Mouse (Mus musculus) lung, adult 18-20 months (tissue): ENCODE results near the gene C2cd4c.

Source experiments
- DNase-seq, 2 experiments: peaks; one replicate each; pipeline ENCODE4 v3.0.0; 2022; ENCODE audit warnings: mixed read lengths in 2 of 2

C2cd4c gene

GRCm38 (mm10) chr10:79612192-79613135, 1.4 kb downstream of the C2cd4c start:
- no peak for DNase-seq

DNA sequence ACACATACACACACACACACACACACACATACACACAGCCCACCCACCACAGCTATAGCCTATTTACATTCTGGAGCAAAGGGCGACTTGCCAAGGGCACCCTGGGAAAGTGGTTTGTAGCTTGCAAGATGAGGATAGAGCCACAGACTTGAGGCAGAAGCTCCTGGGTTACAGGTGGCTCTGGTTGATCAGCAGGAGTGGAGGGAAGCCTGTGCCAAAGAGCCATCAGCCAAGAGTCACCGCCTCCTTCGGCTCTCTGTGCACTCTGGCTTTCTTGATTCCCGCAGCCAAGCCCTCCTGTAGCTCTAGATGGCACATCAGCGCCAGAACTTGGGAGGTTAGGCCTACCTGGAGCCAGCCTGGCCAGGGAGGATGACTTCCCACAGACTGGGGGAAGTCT, 2.5 kb downstream of the C2cd4c start:
- no peak for DNase-seq

DNA sequence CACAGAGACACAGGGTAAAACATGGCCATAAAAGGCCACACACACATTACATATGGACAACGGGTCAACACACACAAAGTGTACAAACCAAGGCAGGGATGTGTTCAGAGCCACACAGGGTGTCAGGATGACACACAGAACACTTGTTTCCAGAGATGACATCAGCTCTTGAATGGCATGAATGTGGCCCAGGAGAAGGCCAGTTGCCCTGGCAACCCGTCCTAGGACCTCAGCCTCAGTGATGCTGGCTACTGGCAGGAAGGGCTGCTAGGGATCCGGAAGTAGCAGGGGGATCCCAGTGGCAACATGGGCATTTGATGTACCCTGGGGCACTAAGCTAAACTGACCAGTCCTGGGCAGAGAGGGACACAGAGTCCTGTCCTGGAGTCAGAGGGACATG, 4.5 kb downstream of the C2cd4c start:
- DNase-seq: no peak

GRCm38 (mm10) chr10:79607892-79608291, 5.9 kb downstream of the C2cd4c start:
- DNase-seq: no peak

GRCm38 (mm10) chr10:79606537-79606936, 7.3 kb downstream of the C2cd4c start:
- no peak for DNase-seq

DNA sequence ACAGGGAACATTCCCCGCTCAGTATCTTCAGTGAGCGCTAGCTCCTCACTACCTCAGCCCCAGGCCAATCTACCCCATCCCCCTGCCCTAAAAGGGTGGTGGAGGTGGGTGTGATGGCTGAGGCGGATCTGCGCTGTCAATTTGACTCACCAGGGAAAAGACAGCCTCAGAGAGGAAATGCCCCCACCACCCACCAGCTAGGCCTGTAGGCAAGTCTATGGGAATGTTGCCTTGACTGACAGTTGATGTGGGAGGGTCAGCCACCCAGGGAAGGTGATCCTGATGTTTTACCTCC, 15.9 kb downstream of the C2cd4c start:
- no peak for DNase-seq

GRCm38 (mm10) chr10:79597051-79597935, 16.5 kb downstream of the C2cd4c start:
- no peak for DNase-seq

DNA sequence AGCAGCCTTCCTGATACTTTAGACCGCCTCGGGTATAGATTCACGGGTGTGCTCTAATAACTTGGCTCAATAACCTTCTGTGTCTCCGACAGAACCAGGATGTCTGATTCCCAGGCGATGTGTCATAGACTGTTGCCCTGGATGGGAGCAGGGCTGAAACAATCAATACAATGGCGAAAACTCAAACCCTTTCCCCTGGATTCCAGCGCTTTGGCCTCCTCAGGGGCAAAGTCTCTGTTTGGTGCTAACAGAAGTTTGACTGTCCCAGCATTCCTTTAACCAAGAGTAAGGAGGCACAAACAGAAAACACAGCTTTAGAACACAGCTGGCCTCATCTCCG, 18.3 kb downstream of the C2cd4c start:
- no peak for DNase-seq

DNA sequence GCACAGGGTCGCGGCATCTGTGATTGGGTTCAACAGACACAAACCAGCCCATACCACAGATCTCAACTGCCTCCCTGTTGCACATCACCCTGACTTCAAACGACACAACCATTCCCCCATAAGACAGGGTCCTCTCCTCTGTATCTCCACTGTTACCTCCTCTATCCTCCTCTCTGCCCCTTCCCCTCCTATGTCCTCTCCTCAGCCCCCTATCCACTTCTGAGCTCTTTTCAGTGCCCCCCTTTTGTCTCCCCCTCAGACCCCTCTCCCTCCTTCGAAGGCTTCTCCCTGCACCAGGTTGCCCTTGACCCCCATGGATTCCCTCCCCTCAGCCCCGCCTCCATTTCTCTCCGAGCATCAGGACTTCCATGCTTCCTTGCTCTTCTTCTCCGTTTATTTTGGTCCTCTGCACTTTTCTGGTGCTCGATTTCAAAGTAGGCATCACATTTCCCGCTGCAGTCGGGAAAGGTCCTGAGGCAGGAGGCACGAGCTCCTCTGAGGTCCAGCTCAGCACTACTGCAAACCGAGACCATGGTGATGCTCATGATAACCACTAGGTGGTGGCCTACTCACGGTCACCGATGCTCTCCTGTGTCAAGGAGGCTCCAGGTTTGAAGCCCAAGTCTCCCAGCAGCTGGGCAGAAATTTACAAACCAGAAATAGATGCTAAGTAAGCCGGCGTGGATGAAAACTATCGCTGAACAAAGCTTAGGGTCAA, 18.8 kb downstream of the C2cd4c start:
- peak; percentile 26 to 34 for DNase-seq

- no peak for DNase-seq
Observed at GRCm38 (mm10) chr10:79594111-79594510, 19.7 kb downstream of the C2cd4c start.

DNA sequence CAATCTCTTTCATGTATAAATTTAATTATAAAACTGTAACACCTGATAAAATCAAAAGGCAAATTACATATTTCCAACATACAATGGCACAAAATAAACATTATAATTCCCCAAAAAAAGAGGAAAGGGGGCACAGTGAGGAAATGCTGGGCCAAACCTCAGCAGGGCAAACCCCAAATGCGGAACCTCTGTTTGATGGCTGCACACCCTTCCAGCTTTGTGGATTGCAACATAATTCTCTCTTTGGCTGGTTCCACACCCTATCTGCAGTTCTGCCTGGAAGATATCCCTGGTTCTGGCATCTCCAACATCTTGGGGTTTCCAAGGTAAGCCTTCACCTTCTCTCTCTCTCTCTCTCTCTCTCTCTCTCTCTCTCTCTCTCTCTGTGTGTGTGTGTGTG, 23.1 kb downstream of the C2cd4c start:
- DNase-seq: no peak

GRCm38 (mm10) chr10:79587752-79588126, 26.1 kb downstream of the C2cd4c start:
- no peak for DNase-seq

DNA sequence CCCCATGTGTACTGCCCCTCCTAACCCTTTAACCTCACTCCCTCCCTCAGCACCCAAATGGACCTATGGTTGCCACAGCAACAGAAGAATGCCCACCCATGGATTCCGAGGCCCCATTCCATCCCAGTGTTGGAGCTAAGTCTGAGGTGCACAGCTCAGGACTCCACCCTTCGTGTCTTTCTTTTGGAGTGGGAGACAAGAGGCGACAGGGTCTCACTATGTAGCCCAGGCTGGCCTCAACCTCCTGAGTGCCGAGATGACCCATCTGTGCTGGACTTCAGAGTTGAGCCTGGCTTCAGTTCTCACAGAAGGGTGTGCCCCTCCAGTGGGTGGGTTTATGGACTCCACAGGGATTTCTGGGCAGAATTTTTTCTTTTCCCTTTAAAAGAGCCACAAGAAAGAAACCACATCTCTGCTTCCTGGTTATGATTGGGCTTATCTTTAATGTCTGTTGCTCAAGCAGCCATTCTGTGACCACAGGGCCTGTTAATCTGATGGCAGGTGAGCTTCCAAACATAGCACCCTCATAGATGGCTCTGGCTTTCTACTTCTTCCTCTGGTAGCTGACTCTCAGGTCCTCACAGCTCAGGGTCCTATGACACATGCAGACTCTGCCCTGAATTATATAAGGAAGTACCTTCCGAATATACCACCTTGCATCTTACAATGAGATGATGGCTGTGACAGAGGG, 26.6 kb downstream of the C2cd4c start, which contains the start of gene Theg:
Gene Theg (minus strand): TSS at position 271 of the 691 bp plus-strand sequence.
- no peak for DNase-seq

GRCm38 (mm10) chr10:79586243-79586642, 27.6 kb downstream of the C2cd4c start:
- DNase-seq: no peak

- DNase-seq: no peak
Observed at GRCm38 (mm10) chr10:79585723-79586122, 28.1 kb downstream of the C2cd4c start.

- DNase-seq: no peak
Observed at GRCm38 (mm10) chr10:79585136-79585535, 28.7 kb downstream of the C2cd4c start.

GRCm38 (mm10) chr10:79584426-79584825, 29.4 kb downstream of the C2cd4c start:
- no peak for DNase-seq

DNA sequence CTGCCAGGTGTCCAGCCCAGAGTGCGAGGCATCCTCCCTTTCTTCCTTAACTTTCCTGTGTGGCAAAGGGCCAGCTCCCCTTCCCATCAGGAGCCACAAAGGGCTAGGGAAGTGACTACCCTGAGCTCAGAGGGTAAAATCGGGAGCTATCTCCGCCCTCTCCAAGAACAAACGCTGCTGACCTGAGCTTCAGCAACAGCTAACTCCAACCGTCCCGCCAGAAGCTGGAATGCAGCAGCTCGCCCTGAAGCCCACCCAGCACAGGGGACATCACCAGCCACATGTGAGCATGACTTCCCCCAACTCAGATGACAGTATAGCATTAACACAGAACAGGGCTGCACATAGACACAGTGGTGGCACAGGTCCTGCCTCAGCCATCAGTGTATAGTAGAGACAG, 29.8 kb downstream of the C2cd4c start:
- DNase-seq: no peak

GRCm38 (mm10) chr10:79581501-79581900, 32.3 kb downstream of the C2cd4c start:
- DNase-seq: no peak

DNA sequence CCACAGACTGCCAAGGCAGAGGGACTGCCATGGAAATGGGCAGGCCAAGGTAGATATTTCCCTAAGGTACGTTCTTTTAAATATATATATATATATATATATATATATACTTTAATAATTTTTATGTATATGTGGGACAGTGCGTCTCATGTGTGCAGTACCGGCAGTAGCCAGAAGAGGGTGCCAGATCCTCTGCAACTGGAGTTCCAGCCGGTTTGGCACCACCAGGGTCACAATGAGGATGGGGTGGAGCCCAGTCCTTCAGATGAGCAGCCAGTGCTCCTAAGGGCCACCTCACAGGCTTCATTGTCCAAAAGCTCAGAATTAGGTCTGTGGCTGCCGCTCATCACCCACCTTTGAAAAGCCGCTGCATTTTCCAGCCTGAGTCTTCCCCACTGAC, 33.0 kb downstream of the C2cd4c start:
- no peak for DNase-seq

GRCm38 (mm10) chr10:79580356-79580755, 33.5 kb downstream of the C2cd4c start:
- no peak for DNase-seq

- no peak for DNase-seq
Observed at GRCm38 (mm10) chr10:79579781-79580180, 34.0 kb downstream of the C2cd4c start.

DNA sequence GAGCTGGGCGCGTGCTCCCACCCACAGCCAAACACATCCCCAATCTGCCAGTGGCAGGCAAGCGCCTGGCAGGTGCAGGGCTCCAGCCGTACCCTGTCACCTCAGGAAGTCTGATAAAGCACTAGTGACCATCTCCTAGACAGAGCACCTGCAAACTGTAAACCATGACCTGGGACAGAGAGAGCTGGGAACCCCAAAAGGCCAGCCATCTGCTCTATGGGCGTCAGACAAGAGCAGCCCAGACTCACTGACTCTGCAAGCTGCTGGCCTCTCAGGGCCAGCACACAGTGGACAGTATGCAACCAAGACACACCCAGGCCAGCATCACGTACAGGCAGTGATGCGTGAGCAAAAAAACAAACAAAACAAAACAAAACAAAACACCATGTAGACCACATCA, 34.9 kb downstream of the C2cd4c start:
- no peak for DNase-seq
